ENCODE assay signal across 10 mouse cellular contexts in genomic region chr11:46309111-46309741, GRCm38 (mm10). TPM values are rescaled to one million over a fixed set of nuclear protein-coding genes. Genes with fewer than 3 reads are reported as not detected.
A peak's percentile ranks its signal among the peaks of the same experiment; 100 is the strongest.
DNase-seq lines count a peak whose midpoint lies in the region; ATAC-seq and TF ChIP-seq lines count a peak whose summit lies in the region.
"Had no signal": no experiment of that assay in that cellular context is flagged by ENCODE, and none has a peak within 500 bp of the region (broad histone marks: within the 10 kb centered on the region; RNA-seq: fewer than 3 reads in every experiment).

No protein-coding gene starts in this region.

- TF ChIP-seq EP300 in heart, adult 2 months (IDR thresholded peaks at IDR 0.05; ENCODE audit: insufficient read depth, low read depth, low read length): 0 out of 2 replicates have a peak, but pooled peaks have one; percentile 41
- peak; percentile 52; the same call in 1 of the 2 replicates for TF ChIP-seq EP300 in CH12.LX (IDR thresholded peaks at IDR 0.05; ENCODE audit: low read length)

- no peak for ATAC-seq in heart, embryonic 11.5 days (replicated peaks; ENCODE audit: insufficient number of reproducible peaks, low FRiP score, low TSS enrichment)
- ATAC-seq in embryonic facial prominence, embryonic 13.5 days (ENCODE audit: insufficient number of reproducible peaks, insufficient read depth, low FRiP score, low TSS enrichment, low read depth): no peak
- no peak for ATAC-seq in neural tube, embryonic 13.5 days (ENCODE audit: low read depth)

- H3K4me2 ChIP-seq in heart, embryonic 11.5 days: no peak overlapping the region
- H3K4me2 ChIP-seq in CH12.LX (ENCODE audit: insufficient read depth, low read depth, poor library complexity, severe bottlenecking): peak overlapping the region; percentile 85
- H3K4me2 ChIP-seq in embryonic facial prominence, embryonic 13.5 days: peak overlapping the region; percentile 24
- peak overlapping the region; percentile 89 for H3K4me2 ChIP-seq in neural tube, embryonic 13.5 days
- H3K4me2 ChIP-seq: embryonic facial prominence, embryonic 15.5 days; liver, embryonic 13.5 days had no signal

- no peaks in the 10 kb centered on the region for H3K36me3 ChIP-seq in heart, adult 2 months (ENCODE audit: control insufficient read depth, insufficient read depth, low read length)
- no peaks in the 10 kb centered on the region for H3K36me3 ChIP-seq in heart, embryonic 11.5 days (ENCODE audit: control insufficient read depth, insufficient read depth, low read length)
- peaks cover 3 to 18% of the 10 kb centered on the region in 2 experiments for H3K36me3 ChIP-seq in CH12.LX (replicated peaks in 1 of 2; ENCODE audit: control insufficient read depth in 1 of 2, insufficient read depth in 1 of 2, low read length in 1 of 2)
- H3K36me3 ChIP-seq in embryonic facial prominence, embryonic 13.5 days: no peaks in the 10 kb centered on the region
- H3K36me3 ChIP-seq in neural tube, embryonic 13.5 days: 0 out of 2 replicates have a peak, but pooled peaks cover 9% of the 10 kb centered on the region
- H3K36me3 ChIP-seq: embryonic facial prominence, embryonic 15.5 days; liver, embryonic 13.5 days had no signal

- H3K9me3 ChIP-seq in heart, embryonic 11.5 days (replicated peaks; ENCODE audit: control insufficient read depth, low read length): no peaks in the 10 kb centered on the region
- H3K9me3 ChIP-seq in CH12.LX (replicated peaks; ENCODE audit: low read length): no peaks in the 10 kb centered on the region
- H3K9me3 ChIP-seq in embryonic facial prominence, embryonic 13.5 days: no peaks in the 10 kb centered on the region
- H3K9me3 ChIP-seq in neural tube, embryonic 13.5 days: no peaks in the 10 kb centered on the region
- H3K9me3 ChIP-seq: embryonic facial prominence, embryonic 15.5 days; liver, embryonic 13.5 days had no signal

- H3K4me3 ChIP-seq in heart, adult 2 months: no peak overlapping the region
- H3K4me3 ChIP-seq in heart, embryonic 11.5 days (ENCODE audit: low read depth, low read length): no peak overlapping the region
- peak overlapping the region; percentile 89 to 96 (median 94) for H3K4me3 ChIP-seq in CH12.LX (replicated peaks in 1 of 3; ENCODE audit: low read depth in 2 of 3, low read length in 2 of 3, poor library complexity in 1 of 3)
- no peak overlapping the region for H3K4me3 ChIP-seq in embryonic facial prominence, embryonic 13.5 days
- peak overlapping the region; percentile 93 for H3K4me3 ChIP-seq in neural tube, embryonic 13.5 days
- H3K4me3 ChIP-seq: embryonic facial prominence, embryonic 15.5 days; liver, embryonic 13.5 days had no signal

- dilution Hi-C loops in CH12.LX (cut with MboI; ENCODE audit: extremely low pct_ligation_motif_present, extremely low pct_unique_long_range_greater_than_20kb, low sequenced_read_pairs): no loop called here

- H3K79me2 ChIP-seq in heart, adult 2 months (replicated peaks; ENCODE audit: control insufficient read depth, insufficient read depth, low read length): no peaks in the 10 kb centered on the region
- peaks cover 67% of the 10 kb centered on the region for H3K79me2 ChIP-seq in CH12.LX (replicated peaks; ENCODE audit: control insufficient read depth, extremely low read depth, insufficient read depth, poor library complexity, severe bottlenecking)

- H3K4me1 ChIP-seq in heart, adult 2 months (ENCODE audit: control insufficient read depth, insufficient read depth, low read length): no peaks in the 10 kb centered on the region
- peaks cover 8% of the 10 kb centered on the region; the same call in 1 of the 2 replicates for H3K4me1 ChIP-seq in heart, embryonic 11.5 days (ENCODE audit: control insufficient read depth, insufficient read depth, low read length)
- H3K4me1 ChIP-seq in CH12.LX (ENCODE audit: control insufficient read depth in 1 of 2, insufficient read depth in 2 of 2): peaks cover 14 to 43% of the 10 kb centered on the region in 2 experiments
- H3K4me1 ChIP-seq in embryonic facial prominence, embryonic 13.5 days: peaks cover 40% of the 10 kb centered on the region
- peaks cover 76% of the 10 kb centered on the region for H3K4me1 ChIP-seq in neural tube, embryonic 13.5 days (replicated peaks)

- peak; percentile 23 to 42 for DNase-seq in heart, adult 2 months
- peak; percentile 78 for DNase-seq in CH12.LX (ENCODE audit: extremely low read depth)
- DNase-seq in kidney, postnatal 36 days: peak; percentile 85 to 88
- DNase-seq in urinary bladder, postnatal 25 days (ENCODE audit: low spot score): no peak
- DNase-seq in gastrocnemius, adult 18-20 months (ENCODE audit: low spot score): no peak
- DNase-seq: liver, embryonic 13.5 days had no signal

- intact Hi-C loops in heart, adult 2 months (cut with DNase I): no loop called here

- in situ Hi-C loops in CH12.LX (cut with MboI; ENCODE audit: low pct_ligation_motif_present, low pct_unique_long_range_greater_than_20kb, low sequenced_read_pairs): loop anchor here (5.0 kb wide), 2 partner anchors 38 to 128 kb away; partner anchors contain the start of gene Med7

- peaks cover 3% of the 10 kb centered on the region; the same call in 1 of the 2 replicates for H3K27me3 ChIP-seq in heart, adult 2 months (ENCODE audit: control insufficient read depth, insufficient read depth, low read length)
- H3K27me3 ChIP-seq in heart, embryonic 11.5 days (ENCODE audit: control insufficient read depth, insufficient read depth, low read length): peaks cover 13% of the 10 kb centered on the region; the same call in 1 of the 2 replicates
- H3K27me3 ChIP-seq in CH12.LX (replicated peaks): no peaks in the 10 kb centered on the region
- H3K27me3 ChIP-seq in embryonic facial prominence, embryonic 13.5 days: peaks cover 16% of the 10 kb centered on the region
- no peaks in the 10 kb centered on the region for H3K27me3 ChIP-seq in neural tube, embryonic 13.5 days

- WGBS in heart, adult 2 months: 67% methylated on average over 20 of the region's 20 CpGs
- WGBS in heart, embryonic 11.5 days (ENCODE audit: insufficient replicate concordance): 81% methylated on average over 20 of the region's 20 CpGs
- WGBS in embryonic facial prominence, embryonic 13.5 days: 69% methylated on average over 20 of the region's 20 CpGs
- 68% methylated on average over 20 of the region's 20 CpGs for WGBS in neural tube, embryonic 13.5 days

- no peak for TF ChIP-seq POLR2A in heart, adult 2 months (IDR thresholded peaks at IDR 0.05; ENCODE audit: insufficient read depth, low read depth, low read length)
- TF ChIP-seq POLR2A in CH12.LX (IDR thresholded peaks at IDR 0.05; ENCODE audit: low read depth, low read length): no peak; the same call in 1 of the 2 replicates

- TF ChIP-seq RAD21 in CH12.LX (IDR thresholded peaks at IDR 0.05; ENCODE audit: low read depth, low read length): peak; percentile 37

- 0 out of 2 replicates have a peak overlapping the region, but pooled peaks have one; percentile 15 for H3K27ac ChIP-seq in heart, adult 2 months
- no peak overlapping the region for H3K27ac ChIP-seq in heart, embryonic 11.5 days (ENCODE audit: low read depth, low read length)
- H3K27ac ChIP-seq in CH12.LX (ENCODE audit: insufficient read depth, low read depth): peak overlapping the region; percentile 97
- H3K27ac ChIP-seq in embryonic facial prominence, embryonic 13.5 days: no peak overlapping the region
- H3K27ac ChIP-seq in neural tube, embryonic 13.5 days (replicated peaks): peak overlapping the region; percentile 93
- H3K27ac ChIP-seq: embryonic facial prominence, embryonic 15.5 days; liver, embryonic 13.5 days had no signal

- TF ChIP-seq CTCF in heart, adult 2 months (IDR thresholded peaks at IDR 0.05): no peak
- TF ChIP-seq CTCF in CH12.LX (conservative IDR thresholded peaks at IDR 0.05 in 1 of 2, IDR thresholded peaks at IDR 0.05 in 1 of 2; ENCODE audit: low read depth in 2 of 2, low read length in 2 of 2): peak in 1 of 2 experiments; percentile 47; a peak in 2 of 4 replicates

- no peak overlapping the region for H3K9ac ChIP-seq in heart, adult 2 months (ENCODE audit: low read depth, low read length)
- no peak overlapping the region for H3K9ac ChIP-seq in heart, embryonic 11.5 days (ENCODE audit: low read depth, low read length)
- peak overlapping the region; percentile 90 for H3K9ac ChIP-seq in CH12.LX (ENCODE audit: insufficient read depth, low read depth)
- H3K9ac ChIP-seq in embryonic facial prominence, embryonic 13.5 days: no peak overlapping the region
- H3K9ac ChIP-seq in neural tube, embryonic 13.5 days: peak overlapping the region; percentile 97
- H3K9ac ChIP-seq: embryonic facial prominence, embryonic 15.5 days; liver, embryonic 13.5 days had no signal

TF ChIP-seq in CH12.LX, 34 proteins besides CTCF, POLR2A, EP300 and RAD21 (continues in another document):
- 0 out of 2 replicates have a peak, but pooled peaks have one; percentile 13 for TF ChIP-seq JUND (conservative IDR thresholded peaks at IDR 0.05; ENCODE audit: low read depth, low read length)
- TF ChIP-seq POLR2AphosphoS2 (IDR thresholded peaks at IDR 0.05; ENCODE audit: low read depth, low read length): no peak
- TF ChIP-seq JUN (IDR thresholded peaks at IDR 0.05; ENCODE audit: insufficient read depth, low read depth, low read length): no peak
- no peak for TF ChIP-seq GABPA (IDR thresholded peaks at IDR 0.05; ENCODE audit: insufficient replicate concordance, low read depth, low read length)
- peak; percentile 83 for TF ChIP-seq MXI1 (IDR thresholded peaks at IDR 0.05; ENCODE audit: low read depth, low read length)
- TF ChIP-seq PAX5 (IDR thresholded peaks at IDR 0.05; ENCODE audit: low read length): no peak
- TF ChIP-seq NELFE (IDR thresholded peaks at IDR 0.05; ENCODE audit: low read depth, low read length): peak; percentile 54
- peak; percentile 47 for TF ChIP-seq IRF4 (IDR thresholded peaks at IDR 0.05; ENCODE audit: low read depth, low read length)
- peak; percentile 77 for TF ChIP-seq TCF12 (IDR thresholded peaks at IDR 0.05; ENCODE audit: low read depth, low read length)
- TF ChIP-seq ZKSCAN1 (IDR thresholded peaks at IDR 0.05; ENCODE audit: borderline replicate concordance, low read depth, low read length): no peak
- TF ChIP-seq USF2 (conservative IDR thresholded peaks at IDR 0.05; ENCODE audit: low read depth, low read length): no peak; the same call in 1 of the 2 replicates
- TF ChIP-seq UBTF (IDR thresholded peaks at IDR 0.05; ENCODE audit: low read depth, low read length): peak; percentile 72; the same call in 1 of the 2 replicates
- TF ChIP-seq ELF1 (IDR thresholded peaks at IDR 0.05; ENCODE audit: low read depth, low read length): peak; percentile 41

RNA-seq across cellular contexts. Expression of gene Cyfip2, which starts 3.4 kb away (rescaled TPM):
- 10 to 100 TPM; 55.2 to 68.8 TPM for total RNA-seq in heart, adult 2 months (2021)
- polyA plus RNA-seq in heart, adult 2 months (2012; rRNA removed): 28.8 and 30.5 TPM in 2 replicates
- 5.6 and 5.7 TPM in 2 replicates for polyA plus RNA-seq in heart, embryonic 11.5 days (2014; fragmentation: Nextera tagmentation; extraction: Ambion mirVana)
- total RNA-seq in CH12.LX (2012; rRNA removed) (77.6 and 97.6 TPM in 2 replicates), CH12.LX (2014; rRNA removed) (36.1 and 40.7 TPM in 2 replicates)
- polyA plus RNA-seq in CH12.LX (2012; ENCODE audit: insufficient read length, low read depth): 161 and 194 TPM in 2 replicates
- polyA plus RNA-seq in embryonic facial prominence, embryonic 13.5 days (2015; fragmentation: Nextera tagmentation; extraction: Ambion mirVana): 8.9 and 10.4 TPM in 2 replicates
- 84.9 and 89.1 TPM in 2 replicates for polyA plus RNA-seq in neural tube, embryonic 13.5 days (2015; fragmentation: Nextera tagmentation; extraction: Ambion mirVana)
- 10 to 100 TPM; 12.4 to 14.0 TPM for total RNA-seq in gastrocnemius, adult 18-20 months (2021)

Comparison
In these comparisons a context has a peak if more than half of its experiments do, and no peak if none do; other contexts are left out.
1. H3K27ac ChIP-seq: peak in heart, adult 2 months (single experiment), CH12.LX (single experiment) and neural tube, embryonic 13.5 days (single experiment); none in heart, embryonic 11.5 days (single experiment) and embryonic facial prominence, embryonic 13.5 days (single experiment).
2. DNase-seq: peak in heart, adult 2 months (2 of 2), CH12.LX (single experiment) and kidney, postnatal 36 days (2 of 2); none in urinary bladder, postnatal 25 days (single experiment) and gastrocnemius, adult 18-20 months (single experiment).
3. H3K4me3 ChIP-seq: peak in CH12.LX (3 of 3) and neural tube, embryonic 13.5 days (single experiment); none in heart, adult 2 months (single experiment), heart, embryonic 11.5 days (single experiment) and embryonic facial prominence, embryonic 13.5 days (single experiment).
4. H3K9ac ChIP-seq: peak in CH12.LX (single experiment) and neural tube, embryonic 13.5 days (single experiment); none in heart, adult 2 months (single experiment), heart, embryonic 11.5 days (single experiment) and embryonic facial prominence, embryonic 13.5 days (single experiment).